Mouse (Mus musculus): ENCODE data around the gene Thbd. TPM values are rescaled to one million over a fixed set of nuclear protein-coding genes. Genes with fewer than 3 reads are reported as not detected.
A peak's percentile ranks its signal among the peaks of the same experiment; 100 is the strongest.

The Thbd gene
- total RNA-seq, 2 experiments from 2014 or later = 13.0 to 14.6 TPM

DNA sequence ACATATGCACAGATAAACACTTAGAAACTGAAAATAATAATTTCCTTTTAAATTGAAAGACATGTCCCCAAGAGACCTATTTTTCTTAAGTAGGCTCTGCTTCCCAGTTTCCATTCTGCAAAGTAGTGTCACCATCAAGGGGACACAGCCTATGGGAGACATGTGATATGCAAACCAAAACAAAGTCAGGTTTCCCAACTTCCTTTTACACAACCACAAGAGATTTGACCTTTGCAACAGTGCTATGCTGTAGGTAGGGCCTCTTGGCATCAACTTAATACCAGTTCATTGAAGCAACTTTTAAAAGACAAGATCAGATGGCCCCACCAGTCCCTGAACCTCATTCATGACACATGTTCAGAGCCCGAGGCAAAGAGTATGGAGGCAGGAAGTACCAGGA lies 14.8 kb downstream of the Thbd start:
- ATAC-seq (replicated peaks; ENCODE audit: poor library complexity, severe bottlenecking) = peak; percentile 63

DNA sequence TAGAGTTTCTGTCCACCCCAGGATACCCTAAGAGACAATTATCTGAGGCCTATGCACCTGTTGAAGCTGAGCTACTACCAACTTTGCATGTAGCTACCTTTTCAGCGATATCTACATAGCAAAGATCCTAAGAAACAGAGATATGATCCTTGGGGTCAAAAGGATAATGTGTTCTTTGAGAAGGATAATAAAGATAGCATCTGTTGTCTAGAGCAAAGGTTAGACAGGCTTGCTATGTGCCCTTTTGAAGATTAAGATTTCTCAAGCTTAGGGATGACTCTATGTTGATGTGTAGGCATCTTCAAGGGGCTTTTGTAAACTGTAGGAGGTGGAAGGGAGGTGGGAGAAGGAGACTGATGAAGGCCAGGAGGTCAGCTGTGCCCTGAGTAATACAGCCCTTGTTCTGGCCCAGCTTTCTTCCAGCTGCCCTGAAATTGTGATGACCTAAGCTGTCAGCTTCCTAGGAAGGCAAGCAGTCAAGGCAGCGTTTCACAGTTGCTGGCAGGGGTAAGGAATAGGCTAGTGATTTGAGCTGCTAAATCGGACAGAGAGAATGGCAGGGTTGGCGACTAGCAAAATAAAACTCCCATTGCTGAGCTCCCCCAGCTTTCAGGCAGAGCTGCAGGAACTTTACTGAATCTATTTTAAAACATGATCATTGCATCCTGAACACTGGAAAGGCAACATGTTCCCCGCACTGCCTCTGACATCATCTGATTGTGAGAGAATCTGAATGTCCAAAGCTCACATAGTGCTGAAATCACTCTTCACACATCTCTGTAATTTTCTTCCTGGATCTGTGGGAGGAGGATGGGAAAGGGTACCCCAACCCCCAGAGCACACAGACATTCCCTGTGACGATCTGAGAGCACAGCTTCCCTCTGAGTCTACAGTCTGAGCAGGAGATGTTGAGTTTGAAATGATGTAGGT lies 20.1 kb downstream of the Thbd start:
- ATAC-seq (replicated peaks; ENCODE audit: poor library complexity, severe bottlenecking) = no peak

DNA sequence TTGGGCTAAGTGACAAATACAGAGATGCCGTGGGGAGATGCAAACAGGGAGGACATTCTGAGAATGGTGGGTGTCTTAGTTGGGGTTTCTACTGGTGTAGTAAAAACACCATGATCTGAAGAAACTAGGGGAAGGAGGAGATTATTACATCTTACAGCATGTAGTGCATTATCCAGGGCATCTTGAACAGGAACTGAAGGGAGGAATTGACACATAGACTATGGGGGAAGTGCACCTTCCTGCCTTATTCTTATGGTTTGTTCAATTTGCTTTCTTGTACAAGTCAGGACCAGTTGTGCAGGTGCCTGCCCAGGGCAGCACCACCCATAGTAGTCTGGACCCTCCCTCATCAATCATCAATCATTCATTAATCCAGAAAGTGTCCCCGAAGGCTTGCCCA lies 21.1 kb downstream of the Thbd start:
- peak; percentile 83 for ATAC-seq (replicated peaks; ENCODE audit: poor library complexity, severe bottlenecking)

DNA sequence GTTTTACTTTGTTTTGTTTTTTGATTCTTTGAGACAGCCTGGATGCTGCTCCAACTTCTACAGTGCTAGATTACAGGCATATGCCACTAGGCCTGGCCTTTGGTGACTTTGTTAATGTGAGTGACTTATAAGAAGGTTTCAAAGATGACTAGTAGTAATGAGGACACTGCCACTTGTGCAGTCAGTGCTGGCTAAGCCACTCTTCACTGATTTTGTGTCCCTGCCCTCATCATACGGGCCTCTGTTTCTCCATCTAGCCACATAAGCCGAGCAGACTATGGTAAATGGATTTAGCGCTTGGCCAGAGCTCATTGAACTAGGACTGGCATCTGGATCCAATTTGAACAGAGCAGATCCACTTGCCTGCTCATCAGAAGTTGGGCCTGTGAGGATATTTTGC lies 21.5 kb downstream of the Thbd start:
- ATAC-seq (replicated peaks; ENCODE audit: poor library complexity, severe bottlenecking) = no peak

DNA sequence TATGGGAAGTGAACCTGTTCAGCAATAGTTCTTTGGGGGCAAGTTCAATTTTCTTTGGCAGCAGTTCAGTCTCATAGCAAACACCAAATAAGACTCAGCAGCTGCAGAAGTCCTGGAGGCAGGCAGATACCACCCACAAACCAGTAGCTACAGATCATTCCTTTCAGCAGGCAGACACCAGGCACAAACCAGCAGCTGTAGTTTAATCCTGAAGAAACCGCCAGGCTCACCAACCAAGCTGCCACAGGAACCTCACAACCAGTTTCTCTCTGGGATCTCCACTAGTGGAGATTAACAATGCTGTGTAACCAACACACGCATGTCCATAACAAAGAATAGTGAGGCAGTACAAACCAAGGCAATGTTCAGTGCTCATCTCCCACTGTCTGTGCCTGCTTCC lies 26.9 kb downstream of the Thbd start:
- ATAC-seq (replicated peaks; ENCODE audit: poor library complexity, severe bottlenecking) = no peak

DNA sequence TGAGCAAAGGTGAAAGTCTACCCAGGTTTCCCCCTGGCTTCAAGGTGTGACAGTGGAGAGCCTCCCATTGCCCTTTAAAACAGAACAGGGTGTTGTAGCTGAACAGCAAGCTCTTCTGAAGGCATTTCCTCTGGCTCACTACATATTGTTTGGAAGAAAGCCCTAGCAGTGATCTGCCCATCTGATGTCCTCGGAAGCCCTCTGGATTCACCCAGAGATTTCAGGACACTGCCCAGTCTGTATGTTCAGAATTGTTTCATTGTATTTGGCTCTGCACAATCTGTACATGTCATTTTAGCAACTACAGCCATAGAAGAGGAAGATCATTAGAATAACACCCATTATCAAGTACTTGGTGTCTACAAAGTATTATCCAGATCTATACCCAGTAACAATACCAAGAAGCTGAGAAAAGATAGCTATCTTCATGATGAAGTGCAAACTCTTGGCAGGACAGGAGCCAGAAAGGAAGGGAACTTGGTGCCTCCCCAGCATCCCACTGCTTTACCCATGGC lies 28.0 kb downstream of the Thbd start:
- no peak for ATAC-seq (replicated peaks; ENCODE audit: poor library complexity, severe bottlenecking)

DNA sequence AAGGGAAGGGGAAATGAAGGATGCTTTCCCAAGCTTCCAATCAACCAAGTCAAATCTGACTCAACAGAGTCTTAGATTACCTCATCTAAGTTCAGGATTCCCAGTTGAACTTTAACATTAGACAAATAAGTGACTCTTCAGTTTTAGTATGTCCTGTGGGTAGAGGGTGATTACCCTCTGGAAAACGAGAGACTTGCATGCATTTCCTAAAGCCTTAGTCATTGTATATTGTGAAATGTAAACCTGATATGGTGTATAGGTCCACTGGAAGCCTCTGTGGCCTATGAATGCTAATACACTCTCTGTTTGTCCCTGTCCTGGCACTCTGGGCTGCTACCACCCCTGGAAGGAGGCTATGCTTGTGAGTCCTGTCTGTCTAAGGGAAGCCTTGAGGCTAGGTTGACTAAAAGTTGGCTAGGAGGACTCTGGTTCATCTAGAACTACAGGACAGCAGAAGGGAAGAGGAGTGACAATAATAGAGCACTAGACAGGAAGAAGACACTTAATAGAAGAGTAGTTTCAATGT lies 29.1 kb downstream of the Thbd start:
- peak; percentile 23; the same call in 1 of the 2 replicates for ATAC-seq (replicated peaks; ENCODE audit: poor library complexity, severe bottlenecking)

DNA sequence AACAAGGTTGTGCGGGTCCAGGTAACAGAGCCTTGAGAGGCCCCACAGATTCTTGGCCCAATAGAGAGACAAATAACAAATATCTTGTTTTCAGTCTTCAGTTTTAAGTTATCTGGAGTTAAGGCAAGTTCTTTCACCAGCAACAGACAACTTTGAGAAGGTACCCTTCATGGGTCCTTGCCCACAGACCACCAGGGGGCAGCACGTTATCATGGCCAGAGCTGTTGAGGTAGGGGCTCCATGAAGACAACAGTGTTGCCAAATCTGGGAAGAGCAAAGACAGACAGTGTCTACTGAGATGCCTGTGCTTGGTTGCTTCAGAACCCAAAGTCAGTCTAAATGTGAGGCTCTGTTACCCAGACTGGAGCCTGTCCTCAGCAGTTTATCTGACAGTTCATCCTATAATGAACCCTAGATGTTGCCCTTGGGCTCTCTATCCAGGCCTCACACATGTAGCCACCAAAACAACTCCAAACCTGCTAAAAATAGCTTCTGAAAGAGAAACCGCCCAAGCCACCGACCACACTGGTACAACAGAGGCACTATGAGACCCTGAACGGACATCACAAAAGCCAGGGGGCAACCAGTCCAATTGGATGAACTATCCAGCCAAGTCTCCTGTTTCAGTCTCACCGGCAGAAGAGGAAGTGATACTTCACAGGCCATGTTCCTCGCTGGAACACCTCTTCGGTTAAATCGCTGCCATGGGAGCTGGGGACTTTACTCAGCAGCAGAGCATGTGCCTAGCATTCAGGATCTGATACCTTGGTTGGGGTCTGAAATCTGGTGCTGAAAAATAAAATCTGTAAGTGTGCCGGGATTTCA lies 32.5 kb downstream of the Thbd start:
- ATAC-seq (replicated peaks; ENCODE audit: poor library complexity, severe bottlenecking) = peak; percentile 74

DNA sequence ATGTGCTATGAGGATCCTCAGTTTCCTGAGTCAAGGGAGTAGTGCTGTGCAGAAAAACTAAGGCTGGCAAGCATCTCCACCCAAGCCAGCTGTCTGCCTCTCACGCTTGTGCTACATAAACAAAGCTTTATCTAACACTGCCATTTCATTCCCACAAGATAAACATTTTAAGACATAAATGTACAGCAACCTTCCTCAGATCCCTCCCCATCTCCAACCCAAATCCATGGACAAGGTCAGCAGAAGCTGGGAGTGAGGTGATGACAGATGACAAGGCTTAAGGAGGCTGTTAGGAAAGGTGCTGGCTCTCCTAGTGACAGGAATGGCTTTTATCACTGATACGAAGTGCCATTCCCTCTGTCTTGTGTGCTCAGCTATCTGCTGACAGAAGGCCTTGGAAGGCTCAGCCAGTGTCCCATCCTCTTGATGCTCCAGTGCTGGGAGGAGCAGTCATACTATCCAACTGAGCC lies 34.4 kb downstream of the Thbd start:
- ATAC-seq (replicated peaks; ENCODE audit: poor library complexity, severe bottlenecking) = no peak

DNA sequence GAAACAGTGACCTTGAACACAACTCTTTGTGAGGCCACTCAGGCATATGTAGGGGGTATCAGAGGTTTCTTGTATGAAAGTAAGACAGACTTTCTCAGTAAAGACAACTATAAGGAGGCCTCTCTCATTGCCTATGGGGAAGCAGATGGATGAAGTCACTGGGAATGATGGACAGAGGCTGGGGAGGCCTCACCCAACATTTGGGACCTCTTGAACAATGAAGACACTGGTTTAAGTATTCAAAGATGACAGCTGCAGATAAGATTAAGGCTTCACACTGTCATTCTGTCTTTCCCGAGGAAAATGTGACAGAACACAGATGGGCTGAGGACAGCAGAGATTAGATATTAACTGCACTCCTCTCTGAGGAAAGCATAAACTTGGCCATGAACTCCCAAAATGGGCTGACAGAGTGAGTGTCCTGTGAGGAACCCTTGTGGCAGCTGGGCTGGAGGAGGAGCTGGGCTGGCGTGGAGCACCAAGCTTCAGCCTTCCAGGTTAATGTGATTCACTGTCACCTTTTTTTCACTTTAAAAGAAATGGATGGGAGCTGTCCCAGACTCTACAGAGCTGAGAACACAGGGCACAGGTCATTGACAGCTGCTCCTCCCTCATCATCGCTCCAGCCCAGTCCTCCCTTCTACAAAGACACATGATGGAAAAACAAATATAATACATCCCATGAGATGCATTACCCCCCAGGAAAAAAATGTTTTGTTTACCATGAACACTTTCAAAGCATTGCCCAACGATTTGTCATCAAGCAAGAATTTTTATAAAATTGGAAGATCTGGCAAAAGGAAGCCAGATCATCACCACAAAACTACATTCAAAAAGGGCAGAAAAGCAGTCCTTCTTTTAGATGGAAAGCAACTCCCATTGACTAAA lies 36.0 kb downstream of the Thbd start:
- no peak for ATAC-seq (replicated peaks; ENCODE audit: poor library complexity, severe bottlenecking)

DNA sequence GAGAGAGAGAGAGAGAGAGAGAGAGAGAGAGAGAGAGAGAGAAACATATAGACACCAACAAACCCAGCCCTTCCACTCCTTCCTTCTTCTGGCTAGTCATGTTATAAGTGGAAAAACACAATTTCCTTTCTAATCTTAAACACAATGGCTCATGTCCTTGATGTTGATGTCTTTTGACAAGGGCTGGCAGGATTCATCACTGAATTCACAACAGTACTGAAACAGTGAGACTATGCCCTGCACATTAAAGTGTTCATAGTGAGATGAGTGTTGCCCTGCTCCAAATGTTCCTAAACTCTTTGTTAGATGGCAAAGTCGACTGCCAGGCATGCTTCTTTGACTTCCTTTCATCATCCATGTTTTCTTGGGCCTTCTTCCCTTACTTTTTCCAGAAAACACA lies 42.8 kb downstream of the Thbd start:
- no peak for ATAC-seq (replicated peaks; ENCODE audit: poor library complexity, severe bottlenecking)

DNA sequence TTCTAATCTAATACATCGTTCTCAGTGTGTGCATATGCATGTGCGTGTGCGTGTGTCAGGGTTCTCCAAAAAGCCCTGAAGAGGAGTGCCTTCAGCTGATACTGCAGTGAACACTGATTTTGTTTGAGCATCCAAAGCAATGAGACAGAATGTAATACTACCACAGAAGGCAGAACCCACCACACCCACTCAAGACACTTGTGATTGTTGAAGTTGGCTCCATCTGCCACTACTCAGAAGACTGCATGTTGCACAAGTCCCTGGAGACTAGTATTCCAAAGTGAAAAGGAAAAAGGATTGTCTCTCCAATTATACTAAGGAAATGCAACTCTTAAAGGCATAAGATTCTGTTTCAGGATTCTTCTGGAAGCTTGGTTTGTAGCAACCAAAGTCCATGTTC lies 43.5 kb downstream of the Thbd start:
- no peak for ATAC-seq (replicated peaks; ENCODE audit: poor library complexity, severe bottlenecking)

DNA sequence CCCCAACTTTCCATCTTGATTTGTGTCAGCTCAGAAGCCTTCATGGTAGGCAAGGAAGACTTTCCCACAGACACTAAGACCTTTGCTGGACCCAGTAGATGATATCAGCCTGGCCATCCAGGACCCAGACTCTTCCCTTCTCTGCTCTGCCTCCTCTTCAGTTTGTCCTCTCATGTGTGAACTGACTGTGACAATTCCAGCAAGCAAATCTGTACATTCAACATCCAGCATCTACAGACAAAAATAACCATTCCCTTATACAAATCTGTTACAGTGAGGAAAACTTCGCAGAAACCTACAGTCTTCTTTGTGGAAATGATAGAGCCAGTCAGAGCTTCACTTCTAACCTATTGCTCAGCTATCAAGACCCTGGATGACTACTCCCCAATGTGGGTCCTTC lies 50.8 kb downstream of the Thbd start:
- no peak for ATAC-seq (replicated peaks; ENCODE audit: poor library complexity, severe bottlenecking)

Other genes with a start within 250 kb of the Thbd start
- gene Sstr4, start 12.8 kb downstream of the Thbd start, total RNA-seq (2014; fragmentation: Nextera tagmentation) = not detected in 2 replicates
- gene Sstr4, start 12.8 kb downstream of the Thbd start, total RNA-seq (2017) = not detected in 2 replicates
- 148 and 150 TPM in 2 replicates for gene Cd93, start 35.4 kb upstream of the Thbd start, total RNA-seq (2014; fragmentation: Nextera tagmentation)
- 145 TPM in 2 replicates for gene Cd93, start 35.4 kb upstream of the Thbd start, total RNA-seq (2017)

All from granulocyte monocyte progenitor cell, adult 5-6 weeks (primary cell).